Mouse (Mus musculus) kidney, adult 8-10 months (tissue): ENCODE measurements around the gene Med23.

Experiments used
- DNase-seq, 2 experiments: peaks; one replicate each; pipeline ENCODE4 v3.0.0; 2022

Med23 gene

DNA sequence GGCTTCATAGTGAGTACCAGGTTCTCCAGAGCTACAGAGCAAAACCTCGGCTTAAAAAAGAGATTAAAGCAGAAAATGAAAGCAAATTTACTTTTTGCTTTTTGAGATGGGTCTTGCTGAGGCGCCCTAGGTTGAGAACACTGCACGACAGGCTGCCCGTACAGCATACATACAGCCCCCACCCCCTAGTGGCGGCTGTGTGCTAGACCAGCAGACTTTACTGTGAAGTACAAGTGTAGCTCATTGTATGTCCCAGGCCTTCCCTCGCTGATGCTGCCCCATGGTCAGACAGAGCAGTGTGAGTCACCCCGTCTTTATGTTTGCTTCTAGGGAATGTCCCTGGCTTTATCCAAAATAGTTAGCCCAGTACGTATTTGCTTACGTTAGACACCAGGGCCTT lies 16.2 kb downstream of the Med23 start:
- DNase-seq: peak in 1 of 2 experiments; percentile 8

DNA sequence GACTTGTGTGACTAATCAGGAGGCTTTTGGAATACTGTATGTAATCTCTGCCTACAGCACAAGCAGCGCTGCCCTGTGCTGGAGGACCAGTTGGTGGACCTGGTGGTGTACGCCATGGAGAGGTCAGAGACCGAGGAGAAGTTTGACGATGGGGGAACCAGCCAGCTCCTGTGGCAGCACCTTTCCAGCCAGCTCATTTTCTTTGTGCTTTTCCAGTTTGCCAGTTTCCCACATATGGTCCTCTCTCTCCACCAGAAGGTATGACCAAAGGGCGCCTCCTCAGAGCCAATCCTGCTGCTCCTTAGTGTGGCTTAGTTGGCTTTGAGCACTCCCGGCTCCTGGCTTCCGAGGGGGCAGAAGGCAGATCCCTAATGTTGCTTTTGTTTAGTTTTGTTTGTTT lies 18.6 kb downstream of the Med23 start:
- DNase-seq: no peak

DNA sequence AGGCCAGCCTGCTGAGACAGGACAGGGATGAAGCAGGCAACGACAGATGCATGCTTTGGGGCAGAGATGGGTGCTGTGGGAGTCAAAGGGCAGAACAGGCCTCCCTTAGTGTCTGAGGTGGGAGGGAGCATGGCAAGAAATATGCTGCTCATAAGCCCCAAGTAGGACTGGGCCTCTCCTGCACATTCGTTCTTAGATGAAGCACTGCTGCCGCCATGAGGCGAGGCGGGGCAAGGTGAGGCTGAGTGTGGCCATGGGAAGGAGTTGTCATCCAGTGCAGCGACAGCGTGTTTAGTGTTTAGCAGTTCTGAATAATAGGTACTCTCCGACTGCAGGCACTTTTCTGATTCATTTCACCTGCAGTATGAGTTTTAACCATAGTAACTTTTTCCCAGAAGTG lies 26.1 kb downstream of the Med23 start:
- peak; percentile 9 to 44 for DNase-seq

DNA sequence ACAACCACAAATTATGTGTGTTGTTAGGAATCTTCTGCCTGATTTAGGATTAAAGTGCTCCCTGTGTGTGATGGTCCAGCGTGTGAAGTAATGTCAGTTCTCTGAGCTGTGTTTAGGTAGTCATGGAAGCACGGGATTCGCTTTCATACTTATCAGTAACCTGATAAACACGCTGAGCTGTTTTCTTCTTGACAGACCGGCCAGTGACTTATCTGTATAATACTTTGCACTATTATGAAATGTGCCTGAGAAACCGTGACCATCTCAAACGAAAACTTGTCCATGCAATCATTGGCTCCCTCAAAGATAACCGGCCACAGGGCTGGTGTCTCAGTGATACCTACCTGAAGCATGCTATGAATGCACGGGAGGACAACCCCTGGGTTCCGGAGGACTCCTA lies 35.8 kb downstream of the Med23 start:
- no peak for DNase-seq

DNA sequence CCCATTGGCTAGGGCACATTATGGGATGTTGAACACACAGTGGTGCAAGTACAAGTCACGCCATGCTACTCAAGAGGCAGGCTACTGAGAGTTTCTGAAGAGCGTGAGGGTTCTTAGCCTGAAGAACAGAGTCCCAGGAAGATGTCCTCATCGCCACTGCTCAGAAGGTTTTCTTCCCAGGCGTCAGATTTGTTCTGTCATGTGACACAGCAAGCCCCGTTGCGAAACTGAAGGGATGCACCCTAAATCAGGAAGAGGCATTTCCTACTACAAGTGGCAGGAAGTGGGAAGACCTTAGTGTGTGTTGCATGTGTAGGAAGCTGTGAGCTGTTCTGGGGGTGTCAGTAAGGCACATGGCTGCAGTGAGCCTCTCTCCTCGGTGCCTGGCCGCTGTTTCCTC lies 41.4 kb downstream of the Med23 start:
- DNase-seq: no peak

DNA sequence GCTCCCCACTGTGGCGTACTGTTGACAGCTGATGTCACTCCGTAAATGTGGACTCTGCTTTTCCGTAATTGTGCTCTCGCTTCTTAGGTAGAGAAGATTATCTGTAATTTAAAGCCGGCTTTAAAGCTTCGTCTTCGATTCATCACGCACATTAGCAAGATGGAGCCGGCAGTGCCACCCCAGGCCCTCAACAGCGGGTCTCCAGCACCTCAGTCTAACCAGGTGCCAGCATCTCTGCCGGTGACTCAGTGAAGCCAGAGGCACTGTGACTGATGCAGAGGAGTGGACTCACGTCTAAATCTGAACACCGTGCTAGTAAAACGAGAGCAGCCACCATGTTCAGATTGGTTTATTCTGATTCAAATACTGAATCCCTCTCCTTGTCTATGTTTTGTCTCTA lies 42.8 kb downstream of the Med23 start:
- DNase-seq: no peak

DNA sequence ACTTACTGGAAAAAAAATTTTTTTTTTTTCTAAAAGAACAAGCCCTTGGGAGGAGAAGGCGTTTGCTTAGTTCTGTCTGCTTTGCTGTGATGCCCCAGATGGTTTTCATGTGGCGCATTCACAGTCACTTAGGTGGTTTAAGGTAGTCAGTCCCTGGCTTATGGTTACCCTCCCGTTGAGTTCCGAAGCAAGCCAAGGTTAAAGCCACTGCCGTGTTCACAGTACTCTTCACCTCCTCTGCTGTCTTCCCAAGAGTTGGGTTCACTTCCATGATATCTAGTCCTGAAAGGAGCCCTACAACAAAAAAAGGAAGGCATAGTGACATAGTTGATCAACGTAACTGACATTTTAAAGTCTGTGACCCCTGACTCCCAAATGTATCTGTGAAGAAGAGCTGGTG lies 45.7 kb downstream of the Med23 start:
- DNase-seq: no peak

DNA sequence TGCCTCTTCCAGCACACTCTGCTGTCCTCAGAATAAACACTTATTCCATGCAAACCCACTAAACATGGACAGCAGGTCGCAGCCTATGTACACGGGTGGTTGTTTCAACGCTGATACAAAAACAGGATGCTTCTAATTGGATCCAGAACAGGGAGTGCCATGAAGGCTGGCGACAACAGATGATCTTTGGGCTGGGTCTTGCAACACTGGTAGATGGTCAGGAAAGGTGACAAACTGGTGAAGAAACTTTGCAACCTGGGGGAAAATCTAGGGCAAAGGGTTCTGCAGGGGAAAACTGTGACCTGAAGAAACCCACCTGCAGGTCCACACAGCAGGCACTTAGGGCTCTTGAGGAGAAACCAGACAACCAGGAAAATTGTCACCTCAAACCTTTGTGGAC lies 53.2 kb downstream of the Med23 start:
- DNase-seq: no peak

DNA sequence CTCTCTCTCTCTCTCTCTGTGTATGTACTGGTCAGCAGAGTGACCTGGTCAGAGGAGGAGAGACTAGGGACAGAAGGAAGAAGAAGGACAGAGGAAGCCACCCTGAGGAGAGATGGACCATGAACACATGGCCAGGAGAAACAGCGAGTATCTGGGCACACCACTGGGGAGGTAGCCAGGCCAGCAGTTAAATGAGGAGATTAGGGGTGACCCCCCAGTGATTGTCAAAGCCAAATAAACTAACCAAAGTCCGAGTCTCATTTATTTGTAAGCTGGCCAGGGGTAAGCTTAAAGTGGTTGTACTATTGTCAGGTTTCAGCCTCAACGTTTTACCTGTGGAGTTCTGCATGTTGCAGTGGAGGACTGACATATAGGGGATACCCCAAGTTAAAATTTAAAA lies 54.5 kb downstream of the Med23 start:
- DNase-seq: no peak

DNA sequence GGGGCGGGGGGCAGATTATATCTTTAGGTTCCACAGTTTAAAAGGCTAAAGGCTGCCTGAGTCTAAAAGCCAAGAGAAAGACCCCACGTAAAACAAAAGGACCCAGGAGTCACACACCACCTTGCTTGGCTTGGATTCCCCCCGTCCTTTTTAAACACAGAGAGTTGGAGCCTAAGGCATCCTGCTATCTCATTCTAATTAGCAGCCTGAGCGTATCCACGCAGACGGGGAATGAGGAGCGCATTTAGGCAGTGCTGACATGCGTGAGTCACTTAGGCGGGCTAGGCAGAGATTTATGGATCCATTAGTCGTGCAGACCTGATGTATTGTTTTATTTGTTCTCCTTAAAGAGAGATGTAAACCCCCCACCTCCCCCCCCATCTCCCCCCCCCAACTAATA lies 56.6 kb downstream of the Med23 start:
- no peak for DNase-seq

DNA sequence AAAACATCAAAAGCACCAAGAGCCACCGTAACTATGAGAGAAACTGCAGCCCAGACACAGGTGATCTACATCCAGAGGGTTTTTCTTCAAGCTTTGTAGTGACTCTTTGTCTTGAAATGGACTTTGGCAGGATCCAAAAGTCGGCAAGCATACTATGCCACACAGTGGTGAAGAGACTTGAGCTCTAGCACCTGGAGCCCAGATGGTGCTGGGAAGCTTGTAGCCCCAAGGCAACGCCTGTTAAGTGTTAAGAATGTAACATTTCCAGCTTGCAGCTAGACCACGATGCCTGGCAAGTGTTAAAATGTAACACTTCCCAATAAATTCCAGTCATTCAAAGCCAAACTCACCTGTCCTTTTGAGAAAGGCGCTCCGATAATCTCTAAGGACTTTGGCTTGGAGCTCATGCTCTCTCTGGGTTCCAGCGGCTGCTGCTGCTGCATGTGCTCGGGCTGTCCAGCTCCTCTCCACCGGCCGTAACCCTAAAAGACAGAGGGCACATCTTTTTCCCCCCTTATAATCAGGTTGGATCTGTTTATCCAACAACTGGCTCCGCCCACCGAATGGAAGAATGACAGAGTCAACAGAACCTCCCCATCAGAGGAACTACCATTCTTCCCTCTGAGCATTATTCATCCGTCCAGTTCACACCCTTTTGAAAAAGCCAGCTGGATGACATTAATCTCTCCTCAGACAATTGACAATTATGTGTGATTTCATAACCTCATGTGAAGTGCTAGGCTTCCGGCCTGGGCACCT lies 57.4 kb downstream of the Med23 start, which contains the start of gene Arg1:
Arg1 (minus strand) TSS at position 523 of the 759 bp plus-strand sequence.
- DNase-seq: no peak

DNA sequence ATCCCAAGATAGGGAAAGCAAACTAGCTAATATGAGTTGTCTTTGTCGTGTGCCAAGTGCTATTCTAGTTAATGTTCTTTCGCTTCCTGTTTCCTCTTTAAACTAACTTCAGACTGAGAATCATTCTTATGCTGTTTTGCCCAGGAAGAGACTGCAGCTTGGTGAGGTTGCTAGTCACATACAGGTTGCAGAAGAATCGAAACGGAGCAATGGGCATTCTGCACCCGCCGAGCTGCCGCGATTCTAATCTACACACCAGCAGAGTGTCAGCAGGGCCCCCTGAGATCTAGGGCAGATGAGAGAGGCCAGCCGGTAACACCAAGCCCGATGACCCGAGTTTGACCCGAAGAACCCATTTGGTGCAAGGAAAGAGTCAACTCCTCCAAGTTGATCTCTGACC lies 58.3 kb downstream of the Med23 start:
- no peak for DNase-seq

DNA sequence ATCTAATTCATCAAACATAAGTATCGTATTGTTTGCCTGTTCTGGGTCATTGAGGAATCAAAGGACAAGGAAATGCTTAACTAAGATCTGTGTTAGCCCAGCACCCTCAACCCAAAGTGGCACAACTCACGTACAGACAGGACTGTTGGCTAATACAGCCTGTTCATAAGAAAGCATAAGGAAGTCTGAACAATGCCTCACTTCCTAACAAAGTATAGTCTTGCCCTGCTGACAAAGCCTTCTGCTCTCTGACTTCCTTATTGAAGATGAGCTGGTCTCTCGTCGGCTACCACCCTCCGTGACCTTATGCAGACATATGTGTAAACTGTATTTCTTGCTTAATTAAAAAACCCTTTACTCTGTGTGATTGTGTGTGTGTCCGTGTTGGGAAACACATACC lies 60.4 kb downstream of the Med23 start:
- no peak for DNase-seq

DNA sequence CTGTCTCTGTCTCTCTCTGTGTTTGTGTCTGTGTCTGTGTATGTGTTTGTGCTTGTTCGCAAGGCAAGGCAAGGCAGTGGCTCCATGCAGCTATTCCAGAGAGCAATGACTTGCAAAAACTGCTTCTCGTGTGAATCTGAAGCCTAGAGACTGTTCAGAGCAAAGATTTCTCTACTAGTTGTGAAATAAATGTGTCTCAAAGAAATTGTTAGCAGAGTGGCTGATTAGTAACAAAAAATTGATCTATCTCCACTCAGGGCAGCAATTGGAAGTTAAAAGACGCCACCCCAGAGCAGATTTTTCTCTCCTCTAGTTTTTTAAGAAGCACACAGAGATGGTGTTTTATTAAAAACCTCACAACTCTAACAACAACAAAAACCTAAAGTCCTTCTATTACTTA lies 78.1 kb downstream of the Med23 start:
- DNase-seq: no peak

DNA sequence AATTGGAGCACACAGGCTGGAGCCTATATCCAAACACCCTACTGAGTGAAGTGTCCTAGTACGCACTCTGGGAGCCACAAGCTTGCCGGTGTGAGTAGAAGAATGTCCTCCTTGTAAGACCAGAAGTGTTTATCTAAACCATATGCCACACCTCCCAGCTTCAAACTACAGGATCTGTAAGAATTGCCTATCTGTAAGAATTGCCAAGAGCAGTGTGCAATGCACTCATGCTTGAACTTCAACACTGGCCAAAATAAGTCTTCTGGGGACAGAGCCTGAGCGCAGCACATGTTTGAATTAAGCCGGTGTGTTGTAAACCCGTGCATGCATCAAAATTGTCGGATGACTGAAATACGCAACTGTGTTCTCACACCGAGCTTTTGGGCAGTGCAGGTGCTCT lies 78.5 kb downstream of the Med23 start:
- DNase-seq: no peak

DNA sequence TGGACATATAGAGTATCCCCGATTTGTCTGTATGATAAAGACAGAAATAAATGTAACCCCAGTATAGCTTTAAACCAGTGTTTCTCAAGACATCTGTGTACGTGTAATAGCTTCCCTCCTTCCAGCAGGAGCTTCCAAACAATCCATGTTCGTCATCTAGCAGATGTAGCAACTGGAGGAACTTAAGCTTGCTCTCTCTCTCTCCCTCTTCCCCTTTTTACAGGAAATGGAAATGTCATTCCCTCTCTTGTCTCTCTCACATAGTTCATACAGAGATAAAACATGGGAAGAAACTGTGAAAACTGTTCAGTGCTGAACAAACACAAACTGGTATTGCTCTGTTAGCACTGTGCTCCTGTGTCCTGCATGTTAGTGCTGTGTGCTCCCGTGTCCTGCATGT lies 80.4 kb downstream of the Med23 start:
- DNase-seq: no peak

DNA sequence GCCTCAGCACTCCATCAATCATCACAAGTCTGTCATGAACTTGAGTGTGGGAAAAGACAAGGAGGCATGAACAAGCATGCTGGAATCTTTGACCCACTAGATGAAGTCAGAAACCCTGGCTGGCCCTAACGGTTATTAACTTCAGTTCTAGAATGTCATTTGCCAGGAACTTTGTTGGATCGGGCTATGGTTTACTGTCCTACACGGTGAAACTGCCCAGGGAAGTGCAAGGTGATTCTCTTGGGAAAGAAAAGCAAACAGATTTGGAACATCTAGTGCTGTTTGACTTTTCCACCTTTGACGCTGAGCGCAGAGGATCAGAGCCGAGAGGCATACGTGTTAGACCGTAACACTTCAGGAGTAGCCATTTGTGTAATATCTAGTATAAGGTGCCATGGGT lies 81.8 kb downstream of the Med23 start:
- DNase-seq: no peak

DNA sequence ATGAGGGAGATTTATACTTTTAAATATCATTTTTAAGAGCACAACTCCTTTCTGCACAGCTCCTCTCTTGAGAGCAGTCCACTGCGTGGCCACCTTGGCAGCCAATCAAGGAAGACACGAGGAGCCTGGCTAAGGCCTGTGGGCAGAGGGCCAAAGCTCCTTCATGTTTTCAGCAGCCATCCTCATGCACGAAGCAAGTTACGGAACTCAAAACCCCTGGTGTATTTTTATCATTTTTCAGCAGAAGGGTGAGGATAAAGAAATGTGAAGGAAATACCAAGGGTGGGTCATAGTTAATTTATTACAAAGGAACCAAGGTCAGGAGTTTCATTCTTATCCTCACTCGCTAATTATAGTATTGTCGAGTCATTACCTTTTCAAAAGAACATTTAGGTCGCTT lies 82.8 kb downstream of the Med23 start:
- DNase-seq: peak in 1 of 2 experiments; percentile 7

DNA sequence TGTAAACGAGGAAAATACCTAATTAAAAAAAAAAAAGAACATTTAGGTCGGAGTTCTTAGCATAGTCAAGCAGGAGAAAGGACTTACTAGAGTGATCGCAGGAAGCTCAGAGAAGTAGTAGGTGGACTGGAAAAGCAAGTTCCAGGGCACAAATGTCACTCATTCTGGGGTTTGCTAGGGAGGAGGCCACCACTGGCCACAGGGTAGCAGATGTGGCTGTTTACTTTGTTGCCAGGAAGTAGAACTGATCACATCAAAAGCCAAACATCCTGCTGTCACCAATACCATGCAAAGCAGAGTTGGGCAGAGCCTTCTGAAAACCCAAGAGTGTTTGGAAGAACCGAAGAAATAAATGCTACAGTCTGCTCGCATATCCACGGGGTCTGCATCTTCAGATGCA lies 84.1 kb downstream of the Med23 start:
- no peak for DNase-seq

DNA sequence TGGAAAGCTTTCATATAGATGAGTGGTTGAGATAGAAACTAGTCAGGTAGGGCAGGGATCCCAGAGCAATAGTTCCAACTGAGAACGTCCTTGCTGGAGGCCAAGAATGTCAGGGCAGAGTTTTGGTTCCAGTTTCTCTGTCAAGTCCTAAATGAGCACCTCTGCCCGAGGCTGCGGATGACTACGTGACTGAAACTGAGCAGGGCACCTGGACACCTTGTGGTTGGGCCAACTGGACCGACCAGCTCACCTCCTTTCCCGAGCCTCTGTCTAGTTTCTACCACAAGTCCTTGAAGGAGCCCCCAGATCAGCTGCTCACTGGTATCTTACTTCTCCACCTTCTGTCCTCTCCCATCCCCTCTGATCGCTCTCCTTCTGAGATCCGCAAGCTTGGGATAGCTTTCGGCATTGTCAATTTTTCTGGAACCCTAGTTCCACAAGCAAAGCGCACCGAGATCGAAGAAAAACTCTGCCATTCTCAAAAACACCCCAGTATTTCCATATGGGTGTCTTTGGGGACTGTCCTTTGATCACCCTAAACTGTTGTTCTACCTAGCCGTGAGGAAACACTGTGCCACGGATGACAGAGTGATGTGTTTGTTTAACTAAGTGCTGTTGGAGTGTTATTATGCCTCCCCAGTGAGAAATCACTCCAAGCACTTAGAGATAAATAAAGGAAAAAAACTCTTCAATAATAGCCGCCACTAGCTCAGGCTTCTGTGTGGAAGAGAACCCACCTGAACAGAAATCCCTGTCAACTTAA lies 88.7 kb downstream of the Med23 start:
- DNase-seq: no peak

DNA sequence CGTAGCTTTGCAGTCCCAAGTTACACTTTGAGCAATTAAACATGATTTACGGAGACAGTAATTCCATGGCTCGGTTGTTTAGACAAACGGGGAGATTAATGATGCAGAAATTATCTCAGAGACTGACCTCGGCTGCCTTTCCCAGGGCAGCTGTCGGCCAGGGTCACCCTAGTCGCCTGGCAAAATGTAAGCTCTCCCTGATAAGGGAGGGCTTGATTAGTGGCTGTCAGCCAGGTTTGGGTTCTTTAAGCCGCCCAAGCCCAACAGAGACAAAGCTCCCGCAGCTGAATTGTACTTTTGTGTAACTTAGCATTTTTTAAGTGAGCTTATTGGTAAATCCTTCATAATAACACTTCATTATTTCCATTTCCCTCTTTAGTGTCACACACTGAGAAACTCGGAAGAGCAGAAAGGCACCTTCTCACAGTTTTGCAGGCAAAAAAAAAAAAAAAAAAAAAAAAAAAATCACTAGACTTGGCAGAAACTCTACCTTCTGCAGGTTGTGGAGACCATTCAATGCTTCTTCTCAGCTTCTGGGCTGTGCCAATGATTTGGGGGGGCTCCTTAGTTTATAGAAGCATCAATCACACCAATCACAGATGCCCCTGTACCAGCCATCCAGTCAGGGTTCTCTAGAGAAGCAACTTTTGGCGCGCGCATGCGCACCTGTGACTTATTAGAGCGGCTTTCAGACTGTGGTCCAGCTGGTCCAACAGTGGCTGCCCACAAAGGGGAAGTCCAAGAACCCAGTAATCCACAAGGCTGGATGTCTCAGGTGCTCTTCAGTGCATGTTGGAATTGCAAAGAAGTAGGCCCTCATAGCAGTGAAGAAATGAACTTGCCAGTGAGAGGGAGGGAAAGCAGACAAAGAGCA lies 89.5 kb downstream of the Med23 start:
- DNase-seq: peak; percentile 8 to 15

DNA sequence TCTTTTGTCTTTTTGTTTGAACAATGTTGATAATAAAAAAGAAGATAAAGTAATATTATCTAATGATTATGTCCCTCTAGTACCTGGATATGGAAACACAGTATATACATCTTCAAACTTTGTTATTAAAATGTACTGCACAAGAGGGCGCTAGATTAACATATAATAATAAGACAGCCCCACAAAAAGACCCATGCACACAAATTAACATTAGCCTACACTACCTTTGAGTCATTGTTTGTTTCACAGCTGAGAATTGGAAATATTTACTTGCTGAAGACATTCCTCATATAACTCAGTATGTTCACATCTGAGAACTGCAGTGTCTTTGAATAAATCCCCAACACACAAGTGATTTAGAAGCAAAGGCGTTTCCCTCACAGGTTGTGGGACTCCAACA lies 91.3 kb downstream of the Med23 start:
- DNase-seq: no peak

DNA sequence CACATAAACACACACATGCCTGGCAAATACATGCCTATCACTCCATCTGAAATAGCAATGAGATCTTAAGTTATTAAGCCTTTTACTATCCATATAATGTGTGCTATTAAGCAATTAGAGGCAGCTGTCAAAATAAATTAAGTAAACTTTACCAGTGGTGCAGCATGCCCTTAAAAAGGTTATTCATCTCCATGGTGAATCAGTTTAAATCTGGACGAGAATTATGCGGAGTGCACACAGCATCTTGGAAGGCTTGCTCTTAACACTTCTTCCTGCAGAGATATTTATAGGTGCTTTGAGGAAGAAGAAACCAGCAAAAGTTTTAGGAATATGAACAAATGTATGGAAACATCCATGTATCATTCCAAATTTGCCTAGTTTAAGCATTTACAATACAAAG lies 92.1 kb downstream of the Med23 start:
- DNase-seq: no peak
